7 mouse cellular contexts compared by ENCODE assay signal in the genomic region with DNA sequence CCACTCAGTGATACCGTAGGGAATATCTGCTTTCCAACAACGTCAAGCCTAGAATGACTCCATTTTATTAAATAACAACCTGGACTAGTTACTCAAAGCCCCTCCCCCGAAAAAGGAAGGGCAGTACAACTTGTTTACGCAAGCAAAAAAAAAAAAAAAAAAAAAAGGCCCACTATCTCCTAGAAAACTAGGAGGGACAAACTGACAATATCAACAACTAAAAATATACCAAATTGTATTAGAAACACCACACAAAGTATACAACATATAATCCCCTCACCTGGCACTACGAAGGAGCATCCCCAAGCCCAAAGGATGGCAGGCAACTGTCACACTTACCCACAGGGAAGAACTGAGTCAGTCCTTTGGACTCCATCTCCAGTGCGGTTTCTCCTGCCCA. TPM values are rescaled to one million over a fixed set of nuclear protein-coding genes. Genes with fewer than 3 reads are reported as not detected.
A peak's percentile ranks its signal among the peaks of the same experiment; 100 is the strongest.
DNase-seq lines count a peak whose midpoint lies in the region; ATAC-seq and TF ChIP-seq lines count a peak whose summit lies in the region.

No protein-coding gene starts in this region.

- TF ChIP-seq CTCF in stomach, postnatal 0 days (IDR thresholded peaks at IDR 0.05; ENCODE audit: low read depth): no peak

- no peak overlapping the region; the same call in 1 of the 2 replicates for H3K9ac ChIP-seq in neural tube, embryonic 11.5 days (ENCODE audit: low read length)
- H3K9ac ChIP-seq in limb, embryonic 14.5 days (ENCODE audit: low read depth, low read length, severe bottlenecking): peak overlapping the region; percentile 92
- peak overlapping the region; percentile 96 for H3K9ac ChIP-seq in stomach, postnatal 0 days (ENCODE audit: low read length)

- DNase-seq in neural tube, embryonic 11.5 days (ENCODE audit: low spot score): no peak
- no peak for DNase-seq in neural tube, embryonic 10.5 days (ENCODE audit: extremely low spot score, low spot score)
- no peak for DNase-seq in limb, embryonic 14.5 days (ENCODE audit: low spot score)
- DNase-seq in stomach, postnatal 0 days (ENCODE audit: low spot score): no peak
- no peak for DNase-seq in cerebellum, adult 9-10 months
- no peak for DNase-seq in testis, postnatal 14 days (ENCODE audit: low spot score)

- ATAC-seq in neural tube, embryonic 11.5 days (ENCODE audit: insufficient read depth, low FRiP score, low TSS enrichment): no peak
- no peak for ATAC-seq in limb, embryonic 14.5 days (ENCODE audit: low FRiP score, low read depth)
- ATAC-seq in stomach, postnatal 0 days (ENCODE audit: low FRiP score, low TSS enrichment): no peak

- peaks cover 5% of the 10 kb centered on the region; the same call in 1 of the 2 replicates for H3K4me1 ChIP-seq in neural tube, embryonic 11.5 days (ENCODE audit: control insufficient read depth, insufficient read depth, low read length)
- H3K4me1 ChIP-seq in erythroblast, embryonic 14.5 days (ENCODE audit: control insufficient read depth): peaks cover 29% of the 10 kb centered on the region
- H3K4me1 ChIP-seq in limb, embryonic 14.5 days (ENCODE audit: control insufficient read depth, insufficient read depth, low read length): peaks cover 17% of the 10 kb centered on the region
- H3K4me1 ChIP-seq in stomach, postnatal 0 days (replicated peaks; ENCODE audit: control insufficient read depth, insufficient read depth): no peaks in the 10 kb centered on the region; the same call in 1 of the 2 replicates

- H3K27ac ChIP-seq in neural tube, embryonic 11.5 days (ENCODE audit: low read depth, low read length): no peak overlapping the region
- no peak overlapping the region for H3K27ac ChIP-seq in limb, embryonic 14.5 days (replicated peaks; ENCODE audit: low read depth, low read length)
- H3K27ac ChIP-seq in stomach, postnatal 0 days (replicated peaks): no peak overlapping the region

- TF ChIP-seq POLR2A in limb, embryonic 14.5 days (IDR thresholded peaks at IDR 0.05; ENCODE audit: borderline replicate concordance, extremely low read depth, insufficient read depth, insufficient read length): no peak

- TF ChIP-seq EP300 in stomach, postnatal 0 days (optimal IDR thresholded peaks at IDR 0.05): no peak

- H3K4me3 ChIP-seq in neural tube, embryonic 11.5 days (ENCODE audit: low read depth, low read length): peak overlapping the region; percentile 87
- peak overlapping the region; percentile 93 for H3K4me3 ChIP-seq in erythroblast, embryonic 14.5 days (replicated peaks)
- H3K4me3 ChIP-seq in limb, embryonic 14.5 days (replicated peaks; ENCODE audit: low read length): peak overlapping the region; percentile 82
- peak overlapping the region; percentile 81 for H3K4me3 ChIP-seq in stomach, postnatal 0 days (ENCODE audit: low read depth, low read length)

- WGBS in neural tube, embryonic 11.5 days: 80% methylated on average over 6 of the region's 6 CpGs
- 69% methylated on average over 6 of the region's 6 CpGs for WGBS in limb, embryonic 14.5 days
- 53% methylated on average over 6 of the region's 6 CpGs for WGBS in stomach, postnatal 0 days

- H3K36me3 ChIP-seq in neural tube, embryonic 11.5 days (ENCODE audit: control insufficient read depth, insufficient read depth, low read length): peaks cover 7% of the 10 kb centered on the region
- peaks cover 45% of the 10 kb centered on the region for H3K36me3 ChIP-seq in erythroblast, embryonic 14.5 days (ENCODE audit: control insufficient read depth)
- H3K36me3 ChIP-seq in limb, embryonic 14.5 days (ENCODE audit: control insufficient read depth, insufficient read depth, low read length): peaks cover 33% of the 10 kb centered on the region
- no peaks in the 10 kb centered on the region for H3K36me3 ChIP-seq in stomach, postnatal 0 days (ENCODE audit: control insufficient read depth, insufficient read depth, low read length)

- H3K9me3 ChIP-seq in neural tube, embryonic 11.5 days (ENCODE audit: control insufficient read depth, low read length): no peaks in the 10 kb centered on the region
- H3K9me3 ChIP-seq in erythroblast, embryonic 14.5 days (ENCODE audit: control insufficient read depth, low read length): no peaks in the 10 kb centered on the region
- H3K9me3 ChIP-seq in limb, embryonic 14.5 days (ENCODE audit: control insufficient read depth, low read length): no peaks in the 10 kb centered on the region
- H3K9me3 ChIP-seq in stomach, postnatal 0 days (ENCODE audit: control insufficient read depth, low read length): no peaks in the 10 kb centered on the region

- H3K4me2 ChIP-seq in neural tube, embryonic 11.5 days (ENCODE audit: low read depth): peak overlapping the region; percentile 51
- H3K4me2 ChIP-seq in limb, embryonic 14.5 days (replicated peaks; ENCODE audit: low read depth, low read length, severe bottlenecking): peak overlapping the region; percentile 63
- peak overlapping the region; percentile 52 for H3K4me2 ChIP-seq in stomach, postnatal 0 days (replicated peaks; ENCODE audit: low read depth)

- H3K27me3 ChIP-seq in neural tube, embryonic 11.5 days (ENCODE audit: control insufficient read depth, insufficient read depth, low read length): no peaks in the 10 kb centered on the region
- no peaks in the 10 kb centered on the region for H3K27me3 ChIP-seq in erythroblast, embryonic 14.5 days (ENCODE audit: control insufficient read depth)
- H3K27me3 ChIP-seq in limb, embryonic 14.5 days (ENCODE audit: control insufficient read depth, insufficient read depth, low read length): no peaks in the 10 kb centered on the region
- no peaks in the 10 kb centered on the region for H3K27me3 ChIP-seq in stomach, postnatal 0 days (ENCODE audit: control insufficient read depth, insufficient read depth, low read length)

RNA-seq across cellular contexts. Expression of a gene that starts 1.1 kb away (rescaled TPM):
- 36.9 and 41.3 TPM in 2 replicates for polyA plus RNA-seq in neural tube, embryonic 11.5 days (2014; fragmentation: Nextera tagmentation; extraction: Ambion mirVana)
- polyA plus RNA-seq in erythroblast, embryonic 14.5 days (2012): 0.02 and 0.04 TPM in 2 replicates
- 24.9 and 33.2 TPM in 2 replicates for polyA plus RNA-seq in limb, embryonic 14.5 days (2012; rRNA removed)
- 46.7 and 50.4 TPM in 2 replicates for polyA plus RNA-seq in limb, embryonic 14.5 days (2014; fragmentation: Nextera tagmentation; extraction: Ambion mirVana)
- 13.0 and 13.7 TPM in 2 replicates for polyA plus RNA-seq in stomach, postnatal 0 days (2015; fragmentation: Nextera tagmentation; extraction: Ambion mirVana)

RNA-seq across cellular contexts. Expression of a gene that starts 22.8 kb away (rescaled TPM):
- polyA plus RNA-seq in neural tube, embryonic 11.5 days (2014; fragmentation: Nextera tagmentation; extraction: Ambion mirVana): 31.1 and 33.3 TPM in 2 replicates
- not detected in 2 replicates for polyA plus RNA-seq in erythroblast, embryonic 14.5 days (2012)
- 2.8 and 3.7 TPM in 2 replicates for polyA plus RNA-seq in limb, embryonic 14.5 days (2012; rRNA removed)
- polyA plus RNA-seq in limb, embryonic 14.5 days (2014; fragmentation: Nextera tagmentation; extraction: Ambion mirVana): 2.7 and 2.8 TPM in 2 replicates
- polyA plus RNA-seq in stomach, postnatal 0 days (2015; fragmentation: Nextera tagmentation; extraction: Ambion mirVana): 1.1 and 1.5 TPM in 2 replicates

RNA-seq across cellular contexts. Expression of a gene that starts 43.1 kb away (rescaled TPM):
- 17.6 and 21.1 TPM in 2 replicates for polyA plus RNA-seq in neural tube, embryonic 11.5 days (2014; fragmentation: Nextera tagmentation; extraction: Ambion mirVana)
- polyA plus RNA-seq in erythroblast, embryonic 14.5 days (2012): not detected in 2 replicates
- 13.3 and 13.4 TPM in 2 replicates for polyA plus RNA-seq in limb, embryonic 14.5 days (2012; rRNA removed)
- polyA plus RNA-seq in limb, embryonic 14.5 days (2014; fragmentation: Nextera tagmentation; extraction: Ambion mirVana): 15.1 and 20.2 TPM in 2 replicates
- polyA plus RNA-seq in stomach, postnatal 0 days (2015; fragmentation: Nextera tagmentation; extraction: Ambion mirVana): 5.1 and 5.7 TPM in 2 replicates

Comparison
In these comparisons a context has a peak if more than half of its experiments do, and no peak if none do; other contexts are left out.
1. RNA of a gene that starts 1.1 kb away (polyA plus RNA-seq): 24.9 to 50.4 TPM in limb, embryonic 14.5 days, 36.9 to 41.3 TPM in neural tube, embryonic 11.5 days and 13.0 to 13.7 TPM in stomach, postnatal 0 days; 0.02 to 0.04 TPM in erythroblast, embryonic 14.5 days; every median in the first group is over 10 times any median in the second.
2. Peak in every context shown above with its lines, with median percentiles within 50 percentile points of each other: H3K4me2 ChIP-seq and H3K4me3 ChIP-seq.